Mouse (Mus musculus): Measurements from ENCODE around the gene Stk11. TPM values are rescaled to one million over a fixed set of nuclear protein-coding genes. Genes with fewer than 3 reads are reported as not detected.

The Stk11 gene
- polyA plus RNA-seq, 1 experiment: 91.7 TPM

DNA sequence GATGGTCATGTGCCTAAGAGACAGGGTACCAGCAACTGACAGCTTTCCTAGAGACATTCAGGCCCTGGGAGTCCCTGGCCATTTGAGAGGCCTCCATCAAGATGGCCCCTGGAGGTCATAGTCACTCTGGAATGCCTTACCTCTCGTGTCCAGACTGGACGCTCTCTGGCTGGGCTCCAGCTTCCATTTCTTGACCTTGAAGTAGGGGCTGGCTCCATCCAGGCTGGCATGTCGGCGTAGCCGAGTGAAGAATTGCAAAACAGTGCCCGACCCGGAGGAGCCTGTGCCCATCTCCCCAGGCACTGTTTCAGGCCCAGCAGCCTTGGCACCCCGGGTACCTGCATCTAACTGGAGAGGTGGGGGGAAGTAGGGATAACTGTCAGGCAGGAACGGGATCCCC is 18.8 kb downstream of the Stk11 start:
- H3K4me3 ChIP-seq (ENCODE audit: insufficient read depth, low read length): no peak overlapping the region

GRCm38 (mm10) chr10:80135161-80135560 is 19.6 kb downstream of the Stk11 start:
- Histone ChIP-seq H3K4me1 (ENCODE audit: control insufficient read depth, insufficient read depth, low read length) (0 out of 2 replicates have a peak, but pooled peaks cover 2% of the 10 kb centered on the region), H3K4me3 (ENCODE audit: insufficient read depth, low read length) (no peak overlapping the region), H3K27ac (ENCODE audit: insufficient read depth, low read length) (no peak overlapping the region)
- TF ChIP-seq POLR2A (IDR thresholded peaks at IDR 0.05; ENCODE audit: low read depth, low read length) (no peak), CTCF (IDR thresholded peaks at IDR 0.05; ENCODE audit: borderline replicate concordance, insufficient read depth, low read length) (no peak)

More for the DNA sequence above, 18.8 kb downstream of the Stk11 start:
- TF ChIP-seq CTCF (IDR thresholded peaks at IDR 0.05; ENCODE audit: borderline replicate concordance, insufficient read depth, low read length): no peak
- no peak for TF ChIP-seq POLR2A (IDR thresholded peaks at IDR 0.05; ENCODE audit: low read depth, low read length)
- Histone ChIP-seq H3K27ac (ENCODE audit: insufficient read depth, low read length) (no peak overlapping the region), H3K4me1 (ENCODE audit: control insufficient read depth, insufficient read depth, low read length) (0 out of 2 replicates have a peak, but pooled peaks cover 2% of the 10 kb centered on the region)

GRCm38 (mm10) chr10:80135641-80136040 is 20.0 kb downstream of the Stk11 start:
- Histone ChIP-seq H3K4me1 (ENCODE audit: control insufficient read depth, insufficient read depth, low read length) (0 out of 2 replicates have a peak, but pooled peaks cover 2% of the 10 kb centered on the region), H3K27ac (ENCODE audit: insufficient read depth, low read length) (no peak overlapping the region), H3K4me3 (ENCODE audit: insufficient read depth, low read length) (no peak overlapping the region)
- TF ChIP-seq CTCF (IDR thresholded peaks at IDR 0.05; ENCODE audit: borderline replicate concordance, insufficient read depth, low read length) (no peak), POLR2A (IDR thresholded peaks at IDR 0.05; ENCODE audit: low read depth, low read length) (no peak)

- no peak overlapping the region for H3K4me3 ChIP-seq (ENCODE audit: insufficient read depth, low read length)
- TF ChIP-seq POLR2A (IDR thresholded peaks at IDR 0.05; ENCODE audit: low read depth, low read length) (no peak), CTCF (IDR thresholded peaks at IDR 0.05; ENCODE audit: borderline replicate concordance, insufficient read depth, low read length) (no peak)
- H3K4me1 ChIP-seq (ENCODE audit: control insufficient read depth, insufficient read depth, low read length): 0 out of 2 replicates have a peak, but pooled peaks cover 2% of the 10 kb centered on the region
- H3K27ac ChIP-seq (ENCODE audit: insufficient read depth, low read length): no peak overlapping the region
Measured at GRCm38 (mm10) chr10:80136179-80136951, 20.8 kb downstream of the Stk11 start.

DNA sequence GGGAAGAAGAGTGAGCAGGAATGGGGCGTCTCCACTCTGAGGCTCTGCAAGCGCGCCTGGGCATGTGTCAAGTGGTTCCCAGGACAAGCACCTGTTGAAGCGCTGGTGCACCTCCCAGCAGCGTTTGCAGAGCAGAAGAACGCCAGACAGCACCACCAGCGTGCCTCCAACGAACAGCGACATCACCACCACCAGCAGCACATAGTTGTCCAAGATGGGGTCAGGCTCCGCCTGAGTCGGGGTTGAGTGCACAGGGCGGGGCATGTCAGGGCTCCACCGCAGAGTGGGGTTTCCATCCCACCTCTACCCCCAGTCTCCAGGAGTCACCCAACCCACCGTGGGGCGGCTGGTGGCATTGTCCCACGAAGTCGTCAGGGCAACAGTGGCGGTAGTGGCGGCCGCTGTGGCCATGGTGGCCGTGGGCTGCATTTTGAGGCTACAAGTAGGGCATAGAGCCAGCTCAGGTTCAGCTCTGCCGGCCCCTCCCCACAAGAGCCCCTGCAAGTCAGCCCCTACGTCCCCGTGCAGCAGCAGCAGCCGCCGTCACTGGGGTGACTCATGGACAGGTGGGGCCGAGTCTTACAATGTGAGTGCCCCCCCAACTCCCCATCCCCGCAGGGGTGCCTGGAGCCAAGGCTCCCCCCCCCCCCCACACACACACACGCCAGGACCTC is 21.5 kb downstream of the Stk11 start:
- H3K4me3 ChIP-seq (ENCODE audit: insufficient read depth, low read length): no peak overlapping the region
- TF ChIP-seq POLR2A (IDR thresholded peaks at IDR 0.05; ENCODE audit: low read depth, low read length) (no peak), CTCF (IDR thresholded peaks at IDR 0.05; ENCODE audit: borderline replicate concordance, insufficient read depth, low read length) (no peak)
- H3K4me1 ChIP-seq (ENCODE audit: control insufficient read depth, insufficient read depth, low read length): 0 out of 2 replicates have a peak, but pooled peaks cover 2% of the 10 kb centered on the region
- H3K27ac ChIP-seq (ENCODE audit: insufficient read depth, low read length): no peak overlapping the region

DNA sequence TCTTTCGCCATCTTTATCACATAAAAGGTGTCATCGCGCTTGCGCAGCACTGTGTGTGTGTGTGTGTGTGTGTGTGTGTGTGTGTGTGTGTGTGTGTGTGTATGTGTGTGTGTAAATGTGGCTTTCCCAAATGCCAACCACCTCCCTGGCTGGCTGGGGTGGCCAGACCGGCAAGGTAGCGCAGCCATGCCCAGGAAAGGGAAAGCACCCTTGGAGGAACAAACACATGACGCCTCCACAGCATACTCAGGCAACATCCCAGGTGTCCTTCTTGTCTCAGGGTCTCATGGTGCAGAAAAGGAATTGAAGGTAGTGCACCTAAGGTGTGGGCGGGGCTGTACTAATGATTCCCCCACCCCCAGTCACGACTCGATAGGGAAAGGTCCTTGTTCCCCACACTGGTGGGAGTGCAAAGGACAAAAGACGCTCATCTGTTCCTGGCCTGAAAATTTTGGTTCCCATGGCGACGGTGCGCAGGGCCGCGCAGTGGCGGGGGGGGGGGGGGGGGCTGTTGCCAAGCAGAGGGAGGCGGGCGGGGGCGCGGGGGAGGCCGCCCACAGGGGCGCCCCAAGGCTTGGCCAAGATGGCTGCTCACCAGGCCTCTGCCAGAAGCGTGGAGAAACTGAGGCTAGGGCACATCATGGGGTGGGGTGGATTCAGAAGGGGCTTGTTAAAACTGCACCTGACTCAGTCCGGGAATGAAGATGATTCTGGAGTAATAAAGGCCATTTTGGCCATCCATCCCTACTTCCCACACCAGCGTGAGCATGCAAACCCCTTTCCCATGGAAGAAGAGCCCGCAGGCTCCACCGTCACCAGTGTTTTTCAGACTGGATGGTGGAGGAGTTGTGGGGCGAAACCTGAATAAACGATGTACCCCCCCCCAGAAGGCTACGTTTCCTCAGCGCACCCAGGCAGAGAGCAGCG is 22.3 kb downstream of the Stk11 start:
- TF ChIP-seq CTCF (IDR thresholded peaks at IDR 0.05; ENCODE audit: borderline replicate concordance, insufficient read depth, low read length) (no peak), POLR2A (IDR thresholded peaks at IDR 0.05; ENCODE audit: low read depth, low read length) (peak; percentile 8; the same call in 1 of the 2 replicates)
- H3K27ac ChIP-seq (ENCODE audit: insufficient read depth, low read length): 0 out of 2 replicates have a peak overlapping the region, but pooled peaks have one; percentile 22
- peak overlapping the region; percentile 83 for H3K4me3 ChIP-seq (ENCODE audit: insufficient read depth, low read length)
- 0 out of 2 replicates have a peak, but pooled peaks cover 2% of the 10 kb centered on the region for H3K4me1 ChIP-seq (ENCODE audit: control insufficient read depth, insufficient read depth, low read length)

- H3K27ac ChIP-seq (ENCODE audit: insufficient read depth, low read length): peak within 1 kb of the TSS; percentile 60
- H3K4me1 ChIP-seq (ENCODE audit: control insufficient read depth, insufficient read depth, low read length): 0 out of 2 replicates have a peak, but pooled peaks cover 2% of the 10 kb centered on the region
- TF ChIP-seq POLR2A (IDR thresholded peaks at IDR 0.05; ENCODE audit: low read depth, low read length): peak; percentile 74
- no peak for TF ChIP-seq CTCF (IDR thresholded peaks at IDR 0.05; ENCODE audit: borderline replicate concordance, insufficient read depth, low read length)
- H3K4me3 ChIP-seq (ENCODE audit: insufficient read depth, low read length): peak within 1 kb of the TSS; percentile 83
Measured at GRCm38 (mm10) chr10:80138553-80139438, 23.2 kb downstream of the Stk11 start, which contains the start of gene Atp5d. Atp5d (plus strand) TSS chr10:80138632.

DNA sequence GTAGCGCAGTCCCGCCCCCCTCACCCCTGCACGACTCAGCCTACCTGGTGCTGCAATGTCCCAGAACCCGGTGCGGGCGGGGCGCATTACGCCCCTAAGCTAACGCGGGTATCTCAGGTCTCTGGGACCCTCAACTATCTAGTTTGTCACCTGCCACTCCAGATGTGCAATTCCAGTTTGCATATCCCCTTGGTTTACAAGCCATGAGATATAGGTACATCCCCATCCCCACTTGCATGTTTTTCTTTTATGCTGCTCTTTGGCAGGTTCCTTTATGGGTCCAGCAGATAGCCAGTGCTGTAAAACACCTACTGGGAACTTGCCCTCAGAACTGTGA is 23.8 kb downstream of the Stk11 start:
- H3K27ac ChIP-seq (ENCODE audit: insufficient read depth, low read length): no peak overlapping the region
- TF ChIP-seq POLR2A (IDR thresholded peaks at IDR 0.05; ENCODE audit: low read depth, low read length) (no peak), CTCF (IDR thresholded peaks at IDR 0.05; ENCODE audit: borderline replicate concordance, insufficient read depth, low read length) (no peak)
- H3K4me1 ChIP-seq (ENCODE audit: control insufficient read depth, insufficient read depth, low read length): 0 out of 2 replicates have a peak, but pooled peaks cover 2% of the 10 kb centered on the region
- H3K4me3 ChIP-seq (ENCODE audit: insufficient read depth, low read length): peak overlapping the region; percentile 83; the same call in 1 of the 2 replicates
